Mouse (Mus musculus) c-Kit-negative CD71-positive TER-119-positive erythroid progenitor cells, embryonic 14.5 days (primary cell): ENCODE measurements at regions not wholly inside any gene's neighbourhood (a gene's known extent, or its start where the extent isn't known, plus 50 kb on each side); places are given as distances from the start of the nearest gene placed in this dataset.

ENCODE experiments used
- DNase-seq: peaks from one replicate; pipeline ENCODE4 v3.0.0-alpha.2; 2013; ENCODE audit warnings: low read depth, low spot score

DNA sequence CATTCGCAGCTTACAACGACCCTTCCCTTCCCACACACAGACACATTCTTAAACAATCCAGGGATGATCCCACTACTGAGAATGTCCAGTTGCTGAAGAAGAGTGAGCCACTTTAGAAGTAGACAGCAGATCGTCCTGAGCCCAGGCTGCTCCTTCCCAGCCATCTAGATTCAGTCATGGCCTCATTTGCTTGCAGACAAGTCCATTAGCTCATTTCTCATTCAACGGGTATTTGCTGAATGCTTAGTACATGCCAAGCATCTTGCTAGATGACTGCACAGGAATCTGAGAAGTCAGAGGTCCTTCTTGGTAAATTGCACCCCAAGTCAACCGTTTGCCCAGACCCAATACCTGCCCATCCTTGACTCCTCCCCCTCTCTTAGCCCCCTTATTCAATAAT lies 57.8 kb downstream of the Ier5 start:
- no peak for DNase-seq

DNA sequence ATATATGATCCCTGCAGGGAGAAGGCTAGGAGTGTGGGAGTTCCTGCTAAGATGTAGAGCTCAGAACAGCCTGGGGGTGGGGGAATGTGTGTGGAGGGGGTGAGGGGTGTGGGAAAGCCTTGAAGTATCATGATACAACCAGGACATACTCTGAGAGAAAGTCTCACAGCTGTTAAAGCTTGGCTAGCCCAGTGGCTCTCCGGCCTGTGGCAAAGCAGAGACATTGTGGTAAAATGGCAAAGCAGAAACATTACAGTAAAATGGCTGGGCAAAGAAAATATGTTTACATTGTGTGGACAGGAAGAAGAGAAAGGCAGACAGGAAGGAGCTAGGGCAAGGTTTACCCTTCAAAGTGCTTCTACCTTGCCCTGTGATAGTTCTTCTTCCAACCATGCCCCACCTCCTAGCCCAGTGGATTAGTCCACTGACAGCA lies 58.5 kb downstream of the Ier5 start:
- DNase-seq: no peak

DNA sequence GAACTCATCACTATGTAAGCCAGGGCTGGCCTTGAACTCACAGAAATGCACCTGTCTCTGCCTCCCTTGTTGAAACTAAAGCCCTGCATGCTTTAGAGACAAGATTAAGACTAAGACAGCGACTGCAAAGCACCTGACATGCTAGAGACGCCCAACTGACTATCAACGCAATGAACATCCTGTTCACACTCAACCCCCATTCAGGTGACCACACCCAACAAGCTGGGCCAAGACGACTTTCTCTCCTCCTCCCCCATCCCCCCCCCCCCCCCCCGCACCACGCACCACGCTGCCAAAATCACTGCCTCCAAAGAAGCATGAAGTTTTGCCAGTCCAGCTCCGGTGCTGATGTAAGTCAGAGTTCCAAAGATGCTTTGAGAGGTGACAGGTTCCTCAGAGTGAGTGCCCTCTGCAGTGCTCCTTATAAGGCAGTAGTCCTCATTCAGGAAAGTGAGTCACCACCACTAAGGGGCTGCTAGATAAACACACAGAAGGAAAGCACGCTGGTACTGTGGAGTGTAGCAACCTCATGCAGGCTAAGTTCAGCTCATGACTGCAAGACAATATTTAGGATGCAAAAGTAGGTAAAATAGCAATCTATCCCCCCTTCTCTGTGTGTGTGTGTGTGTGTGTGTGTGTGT lies 59.2 kb downstream of the Ier5 start:
- DNase-seq: no peak

DNA sequence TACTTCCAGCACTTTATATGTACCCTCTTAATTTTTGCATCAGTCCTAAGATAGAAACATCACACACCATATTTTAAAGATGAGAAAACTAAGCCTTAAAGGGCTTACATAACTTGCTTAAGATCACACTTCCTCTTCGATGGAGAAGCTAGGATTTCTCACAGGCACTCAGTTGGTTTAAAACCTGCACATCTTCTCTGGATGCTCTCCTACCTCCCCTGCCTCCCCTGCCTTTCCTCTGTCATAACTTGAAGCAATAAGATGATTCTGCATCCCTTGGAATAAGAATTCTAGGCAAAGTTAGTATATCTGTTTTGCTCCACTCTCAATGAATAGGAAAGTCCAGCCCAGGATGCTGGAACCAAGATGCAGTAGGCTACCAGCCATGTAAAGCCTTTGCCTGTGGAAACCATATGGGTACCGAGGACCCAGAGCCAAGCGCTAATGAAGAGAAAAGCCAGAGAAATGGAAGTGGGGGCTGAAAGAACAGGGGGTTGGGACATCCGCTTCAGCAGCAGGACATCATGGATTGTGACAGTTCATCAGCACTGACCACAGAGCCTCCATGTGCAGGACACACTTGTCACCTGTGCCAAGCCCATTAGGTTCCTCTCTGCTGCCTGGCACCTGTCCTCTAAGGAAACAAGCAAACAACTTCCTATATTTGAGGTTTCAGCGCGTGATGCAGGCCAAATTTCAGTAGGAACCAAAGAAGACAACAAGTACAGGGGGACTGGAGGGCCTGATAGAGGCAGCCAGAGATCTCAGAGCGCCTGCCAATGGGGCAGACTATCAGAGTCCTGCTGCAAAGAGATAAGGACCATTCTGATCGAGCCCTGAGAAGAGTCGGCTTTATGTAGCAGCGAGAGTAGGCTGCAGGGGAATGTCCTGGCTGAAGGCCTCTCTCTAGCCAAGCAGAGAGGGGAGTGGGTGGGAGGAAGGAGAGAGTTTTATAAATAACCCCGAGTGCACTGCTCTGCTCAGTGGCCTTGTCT lies 60.5 kb downstream of the Ier5 start:
- peak; percentile 50 for DNase-seq

DNA sequence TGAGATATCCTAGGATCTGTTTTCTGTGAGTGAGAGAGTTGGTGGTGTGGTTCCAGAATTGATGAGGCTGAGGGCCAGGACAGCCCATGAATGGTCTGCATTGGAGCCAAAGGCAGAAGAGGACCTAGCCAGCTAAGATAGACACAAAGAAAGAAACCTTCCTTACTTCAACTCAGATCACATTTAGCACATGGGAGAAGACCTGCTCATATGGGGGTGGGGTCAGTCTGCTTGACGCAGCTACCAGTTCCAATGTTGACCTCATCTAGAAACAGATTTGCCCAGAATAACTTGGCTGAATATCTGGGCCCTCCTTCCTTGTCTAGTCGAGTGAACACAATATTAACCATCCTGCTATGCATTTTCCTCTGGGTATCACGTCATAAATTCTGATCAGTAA lies 62.0 kb downstream of the Ier5 start:
- DNase-seq: no peak

DNA sequence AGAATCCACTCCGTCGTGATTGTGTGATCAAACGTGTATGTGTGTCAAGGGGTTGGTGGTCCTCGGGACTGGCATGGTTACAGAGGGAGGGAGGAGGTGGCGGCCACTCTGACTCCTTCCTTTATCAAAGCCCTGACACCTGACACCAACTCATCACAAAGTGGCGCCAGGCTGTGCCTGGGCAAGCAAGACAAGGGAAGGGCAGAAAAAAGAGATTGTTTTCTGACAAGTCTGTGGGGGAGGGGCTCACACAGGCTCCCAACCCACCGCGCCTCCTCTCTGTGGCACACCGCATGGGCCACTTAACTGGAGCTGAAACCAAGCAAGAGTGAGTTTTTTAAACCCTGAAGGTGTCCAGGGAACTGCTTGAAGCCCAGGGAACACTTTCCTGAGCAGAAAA lies 68.5 kb downstream of the Ier5 start:
- no peak for DNase-seq

DNA sequence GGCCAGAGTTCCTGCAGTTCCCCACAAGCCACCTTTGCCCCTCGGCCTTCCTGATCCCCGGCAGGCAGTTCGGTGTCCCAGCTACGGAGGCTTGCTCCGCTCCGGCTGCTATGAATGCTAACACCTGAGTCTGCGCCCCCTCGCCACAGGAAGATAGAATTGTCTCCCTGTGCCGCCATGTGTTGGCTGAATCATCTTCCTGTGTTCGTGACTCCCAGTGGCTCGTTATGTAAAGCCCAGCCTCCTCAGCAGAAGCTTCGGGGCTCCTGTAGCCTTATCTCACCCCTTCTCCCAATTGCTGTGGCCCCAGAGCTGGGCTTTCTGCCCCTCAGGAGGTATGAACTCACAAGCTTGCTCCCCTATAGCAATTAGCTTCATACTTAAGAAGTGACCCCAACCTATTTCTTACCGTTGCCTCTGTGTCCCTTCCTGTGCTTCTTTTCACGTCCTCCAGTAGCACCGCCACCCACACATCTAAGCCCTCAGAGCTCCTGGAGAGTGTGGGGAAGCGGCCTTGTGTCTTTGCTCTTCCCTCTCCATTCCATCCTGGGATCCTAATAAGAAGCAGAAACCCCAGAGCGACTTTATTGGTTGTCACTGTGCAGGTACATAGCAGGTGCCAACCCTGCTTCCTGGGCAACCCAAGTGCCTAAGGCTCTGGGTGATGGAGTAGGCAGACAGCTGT lies 70.1 kb downstream of the Ier5 start:
- DNase-seq: no peak

DNA sequence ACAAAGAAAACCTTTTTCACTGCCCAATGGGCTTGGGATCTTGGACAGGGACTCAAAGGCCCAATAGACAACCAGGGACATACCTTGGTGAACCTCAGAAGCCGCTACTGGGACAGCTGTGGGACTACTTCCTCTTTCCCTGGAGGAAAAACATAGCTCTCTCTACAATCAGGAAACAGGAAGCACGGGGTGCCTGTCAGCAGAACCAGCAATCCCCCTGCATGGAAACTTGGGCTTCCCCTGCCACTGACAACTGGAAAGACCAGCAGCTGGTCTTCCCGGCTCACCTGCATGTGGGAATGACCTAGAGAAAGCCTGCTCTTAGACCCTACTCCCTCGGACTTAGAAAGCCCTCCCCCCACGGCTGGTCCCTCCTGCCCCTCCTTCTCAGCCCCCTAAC lies 70.7 kb downstream of the Ier5 start:
- no peak for DNase-seq

DNA sequence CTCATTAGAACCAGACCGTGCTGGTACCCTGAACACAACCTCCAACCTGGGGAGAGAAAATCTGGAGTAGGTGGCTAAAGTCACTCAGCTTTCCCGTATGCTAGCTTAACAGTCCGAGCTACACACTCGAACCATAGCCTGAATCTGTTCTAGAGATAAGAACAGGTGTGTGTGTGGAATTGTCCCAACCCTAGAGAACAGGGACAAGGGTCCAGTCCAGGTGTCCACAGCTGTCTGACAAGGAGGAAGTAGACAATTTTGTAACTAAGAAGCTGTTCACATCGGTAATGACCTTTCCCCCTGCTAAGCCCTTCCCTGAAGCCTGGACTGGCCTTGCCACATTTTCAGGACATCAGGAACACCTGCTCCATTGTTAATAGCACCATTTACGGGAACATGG lies 71.3 kb downstream of the Ier5 start:
- DNase-seq: no peak

DNA sequence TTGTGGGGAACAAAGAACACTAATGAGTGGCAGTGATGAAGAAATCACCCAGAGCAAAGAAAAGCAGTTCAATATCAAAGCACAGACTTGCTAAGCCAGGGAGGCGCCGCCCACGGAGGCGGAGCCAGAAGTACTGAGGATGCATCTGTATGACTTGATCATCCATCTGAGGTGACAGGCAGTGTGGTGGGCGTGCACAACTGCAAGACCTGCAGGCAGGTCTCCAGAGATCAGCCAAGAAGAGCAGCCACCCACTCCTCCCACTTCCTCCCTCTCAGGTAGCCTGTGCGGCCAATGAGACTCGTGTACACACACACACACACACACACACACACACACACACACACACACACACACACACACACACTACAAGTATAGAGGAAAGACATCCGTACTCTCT lies 71.9 kb downstream of the Ier5 start:
- DNase-seq: no peak

DNA sequence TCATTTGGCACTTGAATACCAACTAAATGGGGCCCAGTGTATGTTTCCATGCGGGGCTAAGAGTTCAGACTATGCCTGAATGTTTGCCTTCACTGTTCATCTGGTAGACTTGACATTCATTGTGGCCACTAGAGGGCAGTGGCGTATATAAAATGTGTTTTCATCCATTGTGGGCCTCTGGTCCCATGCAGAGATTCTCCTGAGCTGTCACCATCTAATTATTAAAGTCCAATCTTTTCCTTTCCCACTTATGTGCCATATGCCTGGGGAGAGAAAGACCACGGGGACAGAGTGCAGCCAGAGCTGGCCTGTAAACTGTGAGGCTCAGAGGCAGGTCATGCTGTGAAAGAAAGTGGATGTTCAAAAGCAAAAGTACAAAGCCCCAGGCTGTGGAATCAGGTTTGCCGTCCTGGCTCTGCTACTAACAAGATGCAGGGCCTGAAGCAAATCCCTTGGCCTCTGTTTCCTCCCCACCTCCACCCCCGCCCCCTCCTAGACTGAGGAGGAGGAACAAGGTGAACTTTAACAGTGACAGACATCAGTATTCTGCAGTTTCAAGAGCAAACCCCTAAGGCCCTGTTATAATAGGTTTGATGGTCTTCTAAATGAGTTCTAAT lies 73.5 kb downstream of the Ier5 start:
- DNase-seq: peak; percentile 65

DNA sequence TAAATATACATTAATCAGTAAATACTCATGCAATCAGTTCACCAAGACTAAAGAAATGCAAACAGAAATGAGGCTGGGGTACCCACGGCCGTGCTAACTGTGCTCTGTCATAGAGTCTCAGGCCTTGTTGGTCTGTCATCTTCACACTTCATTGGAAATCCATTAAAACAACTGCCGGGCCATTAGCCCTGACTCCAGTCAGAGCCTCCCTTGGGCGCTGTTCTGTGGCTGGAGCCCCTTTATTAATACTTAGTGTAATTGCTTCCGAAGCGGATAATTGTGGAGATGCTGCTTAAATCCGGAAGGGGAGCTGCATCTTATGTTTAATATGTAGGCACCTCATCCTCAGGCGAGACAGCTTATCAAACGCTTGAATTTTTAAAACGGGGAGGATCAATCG lies 76.1 kb downstream of the Ier5 start:
- DNase-seq: no peak

DNA sequence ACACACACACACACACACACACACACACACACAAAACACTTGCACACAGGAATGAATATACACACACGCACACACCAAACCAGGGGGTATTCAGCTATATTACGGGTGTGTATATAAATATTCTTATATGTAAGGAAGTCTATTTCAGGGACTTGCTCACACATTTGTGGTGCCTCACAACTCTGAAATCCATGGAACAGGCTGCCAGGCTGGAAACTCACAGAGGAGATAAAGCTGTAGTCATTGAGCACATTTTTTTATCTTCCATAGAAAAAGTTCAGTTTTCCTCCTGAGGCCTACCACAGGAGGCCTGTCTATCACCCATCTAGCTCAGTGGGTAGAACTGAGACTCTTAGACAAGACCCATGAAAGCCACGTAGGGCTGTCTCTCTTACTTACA lies 83.8 kb downstream of the Ier5 start:
- DNase-seq: no peak

DNA sequence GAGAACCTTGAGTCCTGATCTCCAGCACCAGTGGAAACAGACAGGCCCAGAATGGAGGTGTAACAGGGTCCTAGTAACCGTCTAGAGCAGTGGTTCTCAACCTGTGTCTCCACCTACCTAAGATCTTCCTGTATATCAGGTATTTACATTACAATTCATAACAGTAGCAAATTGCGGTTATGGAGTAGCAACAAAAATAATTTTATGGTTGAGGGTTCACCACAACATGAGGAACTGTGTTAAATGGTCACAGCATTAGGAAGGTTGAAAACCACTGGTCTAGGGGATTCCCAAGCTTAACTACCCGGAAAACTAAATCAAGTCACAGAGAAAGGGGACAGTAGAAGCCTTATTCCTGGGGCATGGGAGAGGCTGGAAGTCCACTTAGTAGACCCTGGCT lies 84.5 kb downstream of the Ier5 start:
- no peak for DNase-seq

DNA sequence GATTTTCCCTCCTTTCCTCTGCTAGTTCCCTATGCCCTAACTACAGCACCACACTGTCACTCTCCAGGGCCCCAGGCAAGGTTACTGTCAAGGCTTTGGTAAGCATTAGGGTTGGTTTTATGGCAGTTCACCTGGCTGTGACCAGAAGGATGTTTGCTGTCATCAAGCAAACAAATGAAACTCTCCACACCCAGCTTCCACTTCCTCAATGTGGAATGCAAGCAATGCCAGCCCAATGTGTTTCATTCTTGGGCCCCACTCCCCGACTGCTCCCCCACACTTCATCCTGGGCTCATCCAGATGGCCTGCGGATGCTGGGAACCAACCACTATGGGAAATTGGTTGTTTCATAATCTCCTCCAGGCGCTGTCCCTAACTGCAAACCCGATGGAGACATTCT lies 85.7 kb downstream of the Ier5 start:
- DNase-seq: no peak

DNA sequence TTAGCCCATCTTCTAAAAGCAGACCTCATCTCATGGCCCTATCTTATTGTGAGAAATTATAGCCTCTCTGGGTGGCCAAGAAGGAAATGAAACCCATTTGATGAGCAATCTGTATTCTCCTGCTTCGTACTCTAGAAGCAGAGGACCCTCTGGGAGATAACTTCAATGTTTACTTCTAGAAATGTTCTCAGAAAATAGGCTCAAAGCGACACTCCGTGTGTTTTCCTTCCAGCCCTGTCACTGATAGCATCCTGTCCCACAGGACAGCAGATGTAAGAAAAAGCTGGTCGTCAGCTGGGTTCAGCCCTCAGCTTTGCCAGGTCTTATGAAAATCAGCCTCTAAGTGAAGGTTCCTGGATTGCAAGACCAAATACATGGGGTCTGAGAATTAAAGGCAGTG lies 86.1 kb downstream of the Ier5 start:
- no peak for DNase-seq

DNA sequence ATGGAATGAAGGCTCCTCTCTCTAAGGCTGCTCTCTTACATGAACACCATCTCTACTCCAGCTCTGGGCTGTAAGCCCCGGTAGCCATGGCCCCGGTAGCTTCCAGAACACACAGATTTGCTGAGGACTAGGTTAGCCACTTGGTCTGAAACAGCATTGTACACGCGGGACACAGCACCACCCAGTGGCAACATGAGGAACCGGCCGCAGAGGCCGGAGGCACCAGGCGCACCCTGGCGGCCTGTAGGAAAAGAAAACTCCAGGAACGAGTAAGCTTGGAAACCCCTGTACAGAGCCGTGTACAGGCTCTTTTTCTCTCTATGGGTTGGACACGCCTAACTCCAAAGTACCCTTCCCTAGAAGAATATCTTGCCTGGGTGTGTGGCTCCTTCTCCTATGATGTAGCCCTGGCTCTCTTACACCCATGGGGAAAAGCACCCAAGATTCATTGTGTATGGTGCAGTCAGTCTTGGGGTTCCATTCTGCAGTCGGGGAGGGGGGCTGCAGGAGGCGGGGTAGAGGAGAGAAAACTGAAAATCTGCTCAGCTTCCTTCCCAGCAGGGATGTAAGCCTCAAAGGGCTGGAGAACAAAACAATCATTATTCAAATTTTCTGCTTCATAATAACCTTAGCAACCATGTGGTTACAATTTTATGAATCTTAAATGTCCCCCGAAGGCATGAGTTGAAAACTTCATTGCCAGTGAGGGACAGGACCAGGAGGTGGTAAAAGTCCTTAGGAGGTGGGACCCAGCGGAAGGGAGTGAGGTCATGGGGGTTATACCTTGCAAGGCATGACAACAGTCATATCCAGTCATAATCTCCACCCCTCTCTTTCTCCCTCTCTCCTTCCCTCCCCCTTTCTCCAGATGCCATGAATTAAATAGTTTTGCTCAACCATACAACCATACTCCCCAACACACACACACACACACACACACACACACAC lies 92.6 kb downstream of the Ier5 start:
- DNase-seq: no peak

DNA sequence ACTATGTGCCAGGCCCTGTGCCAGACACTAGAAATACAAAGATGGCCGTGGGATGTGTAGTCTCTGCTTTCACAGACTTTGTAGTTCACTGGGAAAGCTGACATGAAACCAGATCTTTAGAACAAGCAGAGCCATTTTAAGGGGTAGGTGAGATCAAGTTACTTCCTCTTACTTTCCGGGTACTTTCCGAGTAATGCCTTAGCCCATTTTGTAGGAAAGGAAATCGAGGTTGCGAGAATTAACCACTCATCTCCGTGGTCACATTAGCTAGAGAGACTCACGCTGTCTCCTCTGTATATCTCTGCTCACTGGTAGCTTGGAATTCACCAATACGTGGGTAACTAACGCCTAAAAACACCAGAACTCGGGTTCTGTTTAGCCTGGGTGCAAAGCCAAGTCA lies 93.3 kb downstream of the Ier5 start:
- DNase-seq: no peak

DNA sequence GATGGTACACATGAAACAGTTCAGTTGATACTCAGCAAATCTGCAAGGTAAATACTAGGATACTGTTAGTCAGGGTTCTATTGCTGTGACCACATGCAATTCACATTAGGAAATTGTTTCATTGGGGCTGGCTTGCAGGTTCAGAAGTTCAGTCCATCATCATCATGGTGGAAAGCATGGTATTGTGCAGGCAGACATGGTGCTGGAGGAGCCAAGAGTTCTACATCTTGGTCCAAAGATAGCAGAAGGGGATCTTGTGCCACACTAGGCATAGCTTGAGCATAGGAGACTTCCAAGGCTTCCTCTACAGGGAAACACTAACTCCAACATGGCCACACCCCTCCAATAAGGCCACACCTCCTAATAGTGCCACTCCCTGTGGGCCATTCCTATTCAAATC lies 99.1 kb downstream of the Ier5 start:
- DNase-seq: no peak

DNA sequence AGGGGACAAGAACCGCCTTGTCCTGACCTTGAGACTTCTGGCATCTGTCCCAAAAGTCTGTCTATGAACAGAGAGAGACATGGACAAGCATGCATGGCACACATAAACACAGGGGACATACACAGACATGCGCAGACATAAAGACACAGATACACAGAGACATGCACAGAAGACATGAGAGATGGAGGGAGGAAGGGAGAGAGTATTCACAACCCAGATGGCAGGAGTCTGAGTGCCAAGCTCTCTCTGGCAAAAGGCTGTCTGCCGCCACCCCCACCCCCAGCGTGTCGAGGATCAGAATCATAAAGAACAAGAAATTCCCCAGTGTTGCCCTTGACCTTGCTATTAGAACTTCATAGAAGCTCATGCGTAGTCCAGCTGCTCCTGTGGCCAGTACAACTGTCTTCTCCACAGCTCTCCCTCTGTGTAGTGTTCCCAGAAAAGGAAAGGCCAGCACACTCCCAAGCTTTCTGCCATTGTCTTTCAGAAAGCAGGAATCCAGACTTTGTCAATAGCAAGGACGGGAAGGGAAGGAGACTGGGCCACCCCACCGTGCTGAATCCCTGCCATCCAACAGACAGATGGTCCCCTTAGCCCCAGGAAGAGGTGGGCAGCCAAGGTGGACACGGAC lies 99.8 kb downstream of the Ier5 start:
- no peak for DNase-seq
